Mouse (Mus musculus) brain, embryonic 14.5 days (tissue): ENCODE data around the gene Actr1a.

ENCODE experiments used
- CTCF ChIP-seq: fragments of 200-500 bp; IDR thresholded peaks from 2 replicates; pipeline ENCODE4 v1.5.1; 2012; ENCODE audit warnings: inconsistent platforms, mild to moderate bottlenecking, moderate library complexity, borderline replicate concordance; ENCODE audit not compliant: insufficient read depth, insufficient read length; ENCODE audit errors: extremely low read depth
- POLR2A ChIP-seq: fragments of 200-500 bp; IDR thresholded peaks from 2 replicates; pipeline ENCODE4 v1.6.1; 2012; ENCODE audit warnings: mild to moderate bottlenecking, inconsistent platforms, borderline replicate concordance; ENCODE audit not compliant: poor library complexity, insufficient read depth, insufficient read length, severe bottlenecking; ENCODE audit errors: extremely low read depth

DNA sequence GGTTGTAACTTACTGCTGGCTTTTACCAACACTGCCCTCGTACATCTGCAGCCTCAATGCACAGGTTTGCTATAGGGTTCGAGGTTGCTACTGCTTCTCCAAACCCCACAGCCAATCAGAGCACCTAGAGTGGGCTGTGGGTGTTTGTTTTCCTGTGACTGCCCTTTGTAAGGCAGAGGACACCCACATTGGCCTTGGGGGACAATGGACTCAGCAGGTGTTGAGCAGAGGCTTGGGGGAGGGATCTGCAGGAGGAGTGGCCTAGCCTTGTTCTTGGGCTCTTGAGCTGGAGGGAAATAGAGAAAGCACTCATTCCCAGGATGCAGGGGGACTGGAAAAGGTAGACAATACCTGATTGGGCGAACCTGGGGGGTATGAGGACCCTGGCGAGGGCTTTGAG, 37.2 kb downstream of the Actr1a start:
- TF ChIP-seq POLR2A = no peak
- TF ChIP-seq CTCF = no peak
